Mouse (Mus musculus) ES-Bruce4 (cell line): ENCODE results near the gene Aunip.

Experiments
- CTCF ChIP-seq: IDR thresholded peaks from one replicate; pipeline ENCODE4 v1.8.1; 2011; ENCODE audit warnings: low read depth, low read length
- EP300 ChIP-seq: IDR thresholded peaks from 2 replicates; pipeline ENCODE4 v1.6.1; 2011; ENCODE audit warnings: low read depth, low read length; ENCODE audit not compliant: insufficient read depth
- POLR2A ChIP-seq: IDR thresholded peaks from one replicate; pipeline ENCODE4 v1.8.1; 2011; ENCODE audit warnings: low read length; ENCODE audit not compliant: insufficient read depth

- no peak for TF ChIP-seq CTCF
- no peak for TF ChIP-seq EP300
- no peak for TF ChIP-seq POLR2A
Measured at GRCm38 (mm10) chr4:134562014-134562413, 51.2 kb downstream of the Aunip start.
